Mouse (Mus musculus): Measurements from ENCODE around the gene Taf1. TPM values are rescaled to one million over a fixed set of nuclear protein-coding genes. Genes with fewer than 3 reads are reported as not detected.

Taf1 gene
- polyA plus RNA-seq, 2 experiments from 2014 or later = 22.3 to 24.9 TPM

Other genes starting within 250 kb of the Taf1 start
- under 1 TPM; 0.11 to 0.37 TPM for gene Nlgn3, start 233.6 kb upstream of the Taf1 start, polyA plus RNA-seq (2017; shearing (Covaris generic))
- not detected for gene Gjb1, start 156.4 kb upstream of the Taf1 start, polyA plus RNA-seq (2017; shearing (Covaris generic))
- 10 to 100 TPM; 13.1 to 21.1 TPM for gene Zmym3, start 111.9 kb upstream of the Taf1 start, polyA plus RNA-seq (2017; shearing (Covaris generic))
- gene Nono, start 103.4 kb upstream of the Taf1 start, polyA plus RNA-seq (2017; shearing (Covaris generic)) = 100 to 1,000 TPM; 348 to 429 TPM
- gene Itgb1bp2, start 83.6 kb upstream of the Taf1 start, polyA plus RNA-seq (2017; shearing (Covaris generic)) = 1 to 10 TPM in 1 of 2 experiments, under 1 TPM in 1; 0.98 to 1.2 TPM
- gene Ogt, start 107.3 kb downstream of the Taf1 start, polyA plus RNA-seq (2017; shearing (Covaris generic)) = 100 to 1,000 TPM; 178 to 203 TPM
- 100 to 1,000 TPM; 155 to 211 TPM for gene Cxcr3, start 201.5 kb downstream of the Taf1 start, polyA plus RNA-seq (2017; shearing (Covaris generic))

All from CD4-positive, CD25-positive, alpha-beta regulatory T cell, adult 4 months (primary cell).